Mouse (Mus musculus) left cerebral cortex, adult 8-10 months (tissue): ENCODE measurements around the gene Larp1. TPM values are rescaled to one million over a fixed set of nuclear protein-coding genes. Genes with fewer than 3 reads are reported as not detected.

Experiments
- DNase-seq, 2 experiments: peaks; one replicate each; pipeline ENCODE4 v3.0.0; 2022; ENCODE audit warnings: low spot score in 2 of 2
- total RNA-seq, 4 experiments: library from RNA; stranded (reverse); gene quantifications; 2 replicates each; pipeline ENCODE4 v1.2.4; 2022

Gene Larp1
- 10 to 100 TPM; 84.6 to 88.6 (median 86.9) TPM for total RNA-seq

GRCm38 (mm10) chr11:58009051-58009515 lies at the start of gene Larp1:
Gene Larp1, plus strand, starts transcription at chr11:58009064.
- no peak for DNase-seq

GRCm38 (mm10) chr11:57959924-57960323 lies 48.9 kb upstream of the Larp1 start:
- DNase-seq: no peak

- peak; percentile 68 to 72 for DNase-seq
These were observed 46.2 kb upstream of the Larp1 start for GRCm38 (mm10) chr11:57962382-57963285.

GRCm38 (mm10) chr11:57963291-57963870 lies 45.5 kb upstream of the Larp1 start:
- no peak for DNase-seq

GRCm38 (mm10) chr11:57966630-57967029 lies 42.2 kb upstream of the Larp1 start:
- DNase-seq: no peak

- DNase-seq: no peak
These were observed 40.6 kb upstream of the Larp1 start for GRCm38 (mm10) chr11:57968301-57968700.

- DNase-seq: no peak
These were observed 38.3 kb upstream of the Larp1 start for GRCm38 (mm10) chr11:57970541-57970940.

GRCm38 (mm10) chr11:57973001-57973912 lies 35.6 kb upstream of the Larp1 start:
- DNase-seq: no peak

GRCm38 (mm10) chr11:57973913-57974234 lies 35.0 kb upstream of the Larp1 start:
- DNase-seq: no peak

- DNase-seq: no peak
These were observed 33.0 kb upstream of the Larp1 start for GRCm38 (mm10) chr11:57975876-57976275.

GRCm38 (mm10) chr11:57977681-57978080 lies 31.2 kb upstream of the Larp1 start:
- DNase-seq: no peak

- no peak for DNase-seq
These were observed 29.2 kb upstream of the Larp1 start for GRCm38 (mm10) chr11:57979621-57980020.

GRCm38 (mm10) chr11:57981083-57981809 lies 27.6 kb upstream of the Larp1 start:
- no peak for DNase-seq

GRCm38 (mm10) chr11:57983480-57984342 lies 25.2 kb upstream of the Larp1 start:
- no peak for DNase-seq

- DNase-seq: no peak
These were observed 24.6 kb upstream of the Larp1 start for GRCm38 (mm10) chr11:57984343-57984666.

- no peak for DNase-seq
These were observed 23.4 kb upstream of the Larp1 start for GRCm38 (mm10) chr11:57985485-57985884.

- DNase-seq: no peak
These were observed 22.8 kb upstream of the Larp1 start for GRCm38 (mm10) chr11:57986053-57986452.

GRCm38 (mm10) chr11:57986456-57986855 lies 22.4 kb upstream of the Larp1 start:
- DNase-seq: no peak

GRCm38 (mm10) chr11:57986861-57987260 lies 22.0 kb upstream of the Larp1 start:
- no peak for DNase-seq

GRCm38 (mm10) chr11:57998168-57998567 lies 10.7 kb upstream of the Larp1 start:
- no peak for DNase-seq
